31 mouse cellular contexts compared by ENCODE assay signal in genomic region chr3:121594580-121594979, GRCm38 (mm10).
DNase-seq lines count a peak whose midpoint lies in the region; ATAC-seq and TF ChIP-seq lines count a peak whose summit lies in the region.
"Had no signal": no experiment of that assay in that cellular context is flagged by ENCODE, and none has a peak within 500 bp of the region (broad histone marks: within the 10 kb centered on the region; RNA-seq: fewer than 3 reads in every experiment).

No protein-coding gene starts in this region.

- no peaks in the 10 kb centered on the region for H3K27me3 ChIP-seq in liver, adult 2 months (ENCODE audit: control insufficient read depth, insufficient read depth, low read length)
- H3K27me3 ChIP-seq in lung, embryonic 16.5 days (ENCODE audit: control insufficient read depth, insufficient read depth, low read depth, low read length), result no peaks in the 10 kb centered on the region
- H3K27me3 ChIP-seq in Patski, result no peaks in the 10 kb centered on the region
- H3K27me3 ChIP-seq in small intestine, adult 2 months (ENCODE audit: control insufficient read depth, insufficient read depth, low read length), result no peaks in the 10 kb centered on the region
- H3K27me3 ChIP-seq: embryonic facial prominence, embryonic 12.5 days; forebrain, embryonic 15.5 days; heart, embryonic 12.5 days; hindbrain, embryonic 13.5 days; limb, embryonic 13.5 days; liver, embryonic 15.5 days; neural tube, embryonic 12.5 days had no signal

- H3K4me1 ChIP-seq in liver, adult 2 months (ENCODE audit: control insufficient read depth, insufficient read depth, low read length), result no peaks in the 10 kb centered on the region
- peaks cover 6% of the 10 kb centered on the region for H3K4me1 ChIP-seq in lung, embryonic 16.5 days (replicated peaks; ENCODE audit: control insufficient read depth, insufficient read depth, low read length)
- H3K4me1 ChIP-seq in small intestine, adult 2 months (ENCODE audit: control insufficient read depth, insufficient read depth, insufficient read length, low read length), result no peaks in the 10 kb centered on the region
- H3K4me1 ChIP-seq: embryonic facial prominence, embryonic 12.5 days; forebrain, embryonic 15.5 days had no signal

- in situ Hi-C loops in Patski (cut with MboI; ENCODE audit: low pct_unique_long_range_greater_than_20kb), result no loop called here

- 39% methylated on average over 4 of the region's 4 CpGs for WGBS in liver, adult 2 months
- WGBS in lung, embryonic 16.5 days, result 30% methylated on average over 4 of the region's 4 CpGs
- WGBS in small intestine, adult 2 months, result 54% methylated on average over 4 of the region's 4 CpGs

- no peak for TF ChIP-seq POLR2A in liver, adult 2 months (IDR thresholded peaks at IDR 0.05; ENCODE audit: extremely low read depth, insufficient read depth, low read length)
- TF ChIP-seq POLR2A in small intestine, adult 2 months (IDR thresholded peaks at IDR 0.05; ENCODE audit: low read depth, low read length), result no peak

- DNase-seq in liver, adult 2 months (ENCODE audit: extremely low read depth, low read depth, low spot score), result peak; percentile 30
- no peak for DNase-seq in liver
- DNase-seq in lung, postnatal 4 days, result no peak
- DNase-seq in Patski (ENCODE audit: low read depth, low spot score), result no peak
- DNase-seq in urinary bladder, postnatal 36 days (ENCODE audit: low spot score in 2 of 2), result no peak
- DNase-seq: adrenal gland, postnatal 25 days; cerebellum, adult 11-12 months; cerebellum, adult 9-11 months; embryo, embryonic 11 days; gastrocnemius, postnatal 25 days; heart, adult 11 months; heart, postnatal 4 days; kidney, adult 2 months; kidney, postnatal 36 days; right cerebral cortex, adult 18-20 months; right cerebral cortex, postnatal 4 days had no signal

- POLR2A ChIA-PET in Patski (lab: Charles Lee), result interaction anchor here (0.6 to 3.2 kb wide), 4 partner anchors 10 to 124 kb away, joined by 3 to 10 read pairs (median 3); no protein-coding TSS in a partner anchor

- no peak overlapping the region for H3K27ac ChIP-seq in liver, adult 2 months (replicated peaks; ENCODE audit: insufficient read depth, low read depth, low read length)
- H3K27ac ChIP-seq in lung, embryonic 16.5 days (ENCODE audit: low read length), result no peak overlapping the region
- 0 out of 2 replicates have a peak overlapping the region, but pooled peaks have one; percentile 16 for H3K27ac ChIP-seq in small intestine, adult 2 months (ENCODE audit: insufficient read depth, low read depth, low read length)
- H3K27ac ChIP-seq: embryonic facial prominence, embryonic 12.5 days; forebrain, embryonic 10.5 days; forebrain, embryonic 15.5 days; hindbrain, embryonic 13.5 days; layer of hippocampus, adult 2 months; left cerebral cortex, adult 2 months; limb, embryonic 13.5 days; liver, embryonic 15.5 days; midbrain, embryonic 12.5 days; neural tube, embryonic 12.5 days had no signal

- H3K79me2 ChIP-seq in liver, adult 2 months (ENCODE audit: control insufficient read depth, insufficient read depth, low read length), result no peaks in the 10 kb centered on the region

- H3K4me3 ChIP-seq in liver, adult 2 months (ENCODE audit: insufficient read depth, low read depth, low read length), result no peak overlapping the region
- H3K4me3 ChIP-seq in lung, embryonic 16.5 days (ENCODE audit: low read length), result no peak overlapping the region
- H3K4me3 ChIP-seq in small intestine, adult 2 months (ENCODE audit: low read depth, low read length), result no peak overlapping the region
- H3K4me3 ChIP-seq: embryonic facial prominence, embryonic 12.5 days; forebrain, embryonic 10.5 days; forebrain, embryonic 15.5 days; heart, embryonic 12.5 days; hindbrain, embryonic 13.5 days; layer of hippocampus, adult 2 months; left cerebral cortex, adult 2 months; limb, embryonic 13.5 days; liver, embryonic 15.5 days; megakaryocyte, embryonic 14.5 days; midbrain, embryonic 12.5 days; myocyte; neural tube, embryonic 12.5 days had no signal

- H3K9me3 ChIP-seq in lung, embryonic 16.5 days (ENCODE audit: control insufficient read depth, low read length), result no peaks in the 10 kb centered on the region
- H3K9me3 ChIP-seq: embryonic facial prominence, embryonic 12.5 days; forebrain, embryonic 10.5 days; forebrain, embryonic 15.5 days; hindbrain, embryonic 13.5 days; liver, embryonic 15.5 days; midbrain, embryonic 12.5 days had no signal

- peak; percentile 70 for ATAC-seq in lung, embryonic 16.5 days (ENCODE audit: low read depth)
- peak; percentile 34 for ATAC-seq in Patski
- ATAC-seq: forebrain, embryonic 15.5 days had no signal

- CTCF ChIA-PET in Patski (lab: Charles Lee), result interaction anchor here (0.9 to 1.9 kb wide), 5 partner anchors 8 to 137 kb away, joined by 3 to 5 read pairs (median 3); no protein-coding TSS in a partner anchor

- no peak overlapping the region for H3K4me2 ChIP-seq in lung, embryonic 16.5 days (ENCODE audit: low read depth, low read length)
- H3K4me2 ChIP-seq: embryonic facial prominence, embryonic 12.5 days; forebrain, embryonic 15.5 days; heart, embryonic 12.5 days; hindbrain, embryonic 13.5 days; limb, embryonic 13.5 days; liver, embryonic 15.5 days; midbrain, embryonic 12.5 days; neural tube, embryonic 12.5 days had no signal

- H3K9ac ChIP-seq in liver, adult 2 months (ENCODE audit: low read depth, low read length), result no peak overlapping the region
- no peak overlapping the region for H3K9ac ChIP-seq in lung, embryonic 16.5 days (ENCODE audit: low read length)
- H3K9ac ChIP-seq: embryonic facial prominence, embryonic 12.5 days; forebrain, embryonic 15.5 days; heart, embryonic 12.5 days; hindbrain, embryonic 13.5 days; limb, embryonic 13.5 days; liver, embryonic 15.5 days; midbrain, embryonic 12.5 days; neural tube, embryonic 12.5 days had no signal

- TF ChIP-seq CTCF in liver, adult 2 months (IDR thresholded peaks at IDR 0.05; ENCODE audit: low read depth, low read length), result no peak
- TF ChIP-seq CTCF in Patski (IDR thresholded peaks at IDR 0.05), result no peak
- no peak for TF ChIP-seq CTCF in small intestine, adult 2 months (IDR thresholded peaks at IDR 0.05; ENCODE audit: extremely low read depth, insufficient read length, insufficient replicate concordance, low read depth, low read length)

- H3K36me3 ChIP-seq in liver, adult 2 months (ENCODE audit: control insufficient read depth, insufficient read depth, low read length), result no peaks in the 10 kb centered on the region
- no peaks in the 10 kb centered on the region for H3K36me3 ChIP-seq in lung, embryonic 16.5 days (ENCODE audit: control insufficient read depth, insufficient read depth, low read length)
- no peaks in the 10 kb centered on the region for H3K36me3 ChIP-seq in small intestine, adult 2 months (ENCODE audit: control insufficient read depth, insufficient read depth, low read length)
- H3K36me3 ChIP-seq: embryonic facial prominence, embryonic 12.5 days; forebrain, embryonic 10.5 days; forebrain, embryonic 15.5 days; heart, embryonic 12.5 days; hindbrain, embryonic 13.5 days; limb, embryonic 13.5 days; liver, embryonic 15.5 days; midbrain, embryonic 12.5 days; neural tube, embryonic 12.5 days had no signal
